Mouse (Mus musculus) hindbrain, embryonic 16.5 days (tissue): ENCODE results near the gene Eif2a. TPM values are rescaled to one million over a fixed set of nuclear protein-coding genes. Genes with fewer than 3 reads are reported as not detected.

ENCODE experiments used
- ATAC-seq: fragments of 200-750 bp; cut with Nextera tagmentation; 2 replicates; pipeline ENCODE4 v1.8.0; 2017; ENCODE audit warnings: moderate TSS enrichment, moderate library complexity
- H3K27ac ChIP-seq: fragments of 300-500 bp; sonication (generic); 2 replicates; pipeline ENCODE4 v1.5.1; 2014; ENCODE audit warnings: low read depth, mild to moderate bottlenecking, control low read depth, low read length, moderate library complexity
- H3K27me3 ChIP-seq: fragments of 300-500 bp; sonication (generic); replicated peaks from 2 replicates; pipeline ENCODE4 v1.6.1; 2014; ENCODE audit warnings: low read length; ENCODE audit not compliant: control insufficient read depth, insufficient read depth
- H3K36me3 ChIP-seq: fragments of 300-500 bp; sonication (generic); 2 replicates; pipeline ENCODE4 v1.6.1; 2014; ENCODE audit warnings: mild to moderate bottlenecking, low read length, moderate library complexity, mixed read lengths; ENCODE audit not compliant: control insufficient read depth, insufficient read depth
- H3K4me1 ChIP-seq: fragments of 300-500 bp; sonication (generic); 2 replicates; pipeline ENCODE4 v1.6.1; 2014; ENCODE audit warnings: low read depth, low read length; ENCODE audit not compliant: control insufficient read depth, insufficient read depth
- H3K4me2 ChIP-seq: fragments of 300-500 bp; sonication (generic); 2 replicates; pipeline ENCODE4 v1.6.1; 2014; ENCODE audit warnings: mild to moderate bottlenecking, low read length, control low read depth, moderate library complexity
- H3K4me3 ChIP-seq: fragments of 300-500 bp; sonication (generic); 2 replicates; pipeline ENCODE4 v1.5.1; 2014; ENCODE audit warnings: mild to moderate bottlenecking, low read length, control low read depth, moderate library complexity
- H3K9ac ChIP-seq: fragments of 300-500 bp; sonication (generic); 2 replicates; pipeline ENCODE4 v1.6.1; 2014; ENCODE audit warnings: low read depth, mild to moderate bottlenecking, control low read depth, low read length, moderate library complexity
- H3K9me3 ChIP-seq: fragments of 300-500 bp; sonication (generic); 2 replicates; pipeline ENCODE4 v1.6.1; 2014; ENCODE audit warnings: mild to moderate bottlenecking, low read length, moderate library complexity; ENCODE audit not compliant: control insufficient read depth
- WGBS: fragments of 180-500 bp; shearing (Covaris S2); extraction: QIAGEN DNeasy Blood & Tissue Kit; methylation state at CpG from one replicate; pipeline ENCODE4 v1.1.7; 2014; 5-methylcytosine and 5-hydroxymethylcytosine counted together
- polyA plus RNA-seq: library from polyadenylated mRNA; unstranded; fragments of >200 nt; fragmentation: Nextera tagmentation; extraction: Ambion mirVana; gene quantifications from 2 replicates; pipeline ENCODE4 v1.2.1, GENCODE M21; 2015

Gene Eif2a
- polyA plus RNA-seq, 1 experiment from 2014 or later: 32.6 TPM

GRCm38 (mm10) chr3:58517800-58518199 is 7.8 kb upstream of the Eif2a start:
- Histone ChIP-seq H3K4me3 (no peak overlapping the region), H3K27ac (no peak overlapping the region), H3K27me3 (no peaks in the 10 kb centered on the region), H3K4me2 (no peak overlapping the region), H3K9me3 (no peaks in the 10 kb centered on the region), H3K9ac (no peak overlapping the region), H3K4me1 (no peaks in the 10 kb centered on the region), H3K36me3 (peaks cover 9% of the 10 kb centered on the region)
- no peak for ATAC-seq
- 83% methylated on average over 5 of the region's 5 CpGs for WGBS

GRCm38 (mm10) chr3:58518962-58519361 is 6.7 kb upstream of the Eif2a start:
- 85% methylated on average over 2 of the region's 2 CpGs for WGBS
- Histone ChIP-seq H3K4me1 (peaks cover 2% of the 10 kb centered on the region), H3K4me2 (no peak overlapping the region), H3K27ac (no peak overlapping the region), H3K9ac (no peak overlapping the region), H3K27me3 (no peaks in the 10 kb centered on the region), H3K36me3 (peaks cover 12% of the 10 kb centered on the region), H3K9me3 (no peaks in the 10 kb centered on the region), H3K4me3 (no peak overlapping the region)
- ATAC-seq: no peak

- Histone ChIP-seq H3K9ac (no peak overlapping the region), H3K9me3 (no peaks in the 10 kb centered on the region), H3K4me2 (no peak overlapping the region), H3K27me3 (no peaks in the 10 kb centered on the region), H3K27ac (no peak overlapping the region), H3K4me3 (no peak overlapping the region), H3K36me3 (peaks cover 12% of the 10 kb centered on the region), H3K4me1 (peaks cover 8% of the 10 kb centered on the region)
- ATAC-seq: no peak
- WGBS: 59% methylated on average over 3 of the region's 3 CpGs
These were observed 6.1 kb upstream of the Eif2a start for GRCm38 (mm10) chr3:58519536-58519935.

- WGBS: 92% methylated on average over 6 of the region's 6 CpGs
- H3K27ac ChIP-seq: no peak overlapping the region
- H3K4me1 ChIP-seq: peaks cover 8% of the 10 kb centered on the region
- no peaks in the 10 kb centered on the region for H3K9me3 ChIP-seq
- no peak for ATAC-seq
- no peak overlapping the region for H3K9ac ChIP-seq
- H3K4me3 ChIP-seq: no peak overlapping the region
- no peak overlapping the region for H3K4me2 ChIP-seq
- peaks cover 12% of the 10 kb centered on the region for H3K36me3 ChIP-seq
- H3K27me3 ChIP-seq: no peaks in the 10 kb centered on the region
These were observed 5.3 kb upstream of the Eif2a start for GRCm38 (mm10) chr3:58520286-58520685.

- WGBS: 96% methylated on average over 2 of the region's 2 CpGs
- ATAC-seq: no peak
- Histone ChIP-seq H3K36me3 (peaks cover 12% of the 10 kb centered on the region), H3K9me3 (no peaks in the 10 kb centered on the region), H3K4me1 (peaks cover 8% of the 10 kb centered on the region), H3K4me3 (no peak overlapping the region), H3K9ac (no peak overlapping the region), H3K4me2 (no peak overlapping the region), H3K27me3 (no peaks in the 10 kb centered on the region), H3K27ac (no peak overlapping the region)
These were observed 4.3 kb upstream of the Eif2a start for GRCm38 (mm10) chr3:58521361-58521760.

- Histone ChIP-seq H3K4me1 (peaks cover 15% of the 10 kb centered on the region), H3K9me3 (no peaks in the 10 kb centered on the region), H3K27me3 (no peaks in the 10 kb centered on the region), H3K9ac (no peak overlapping the region), H3K36me3 (peaks cover 12% of the 10 kb centered on the region), H3K27ac (no peak overlapping the region), H3K4me2 (no peak overlapping the region), H3K4me3 (no peak overlapping the region)
- 94% methylated on average over 3 of the region's 3 CpGs for WGBS
- no peak for ATAC-seq
These were observed 2.2 kb upstream of the Eif2a start for GRCm38 (mm10) chr3:58523386-58523785.

- H3K27me3 ChIP-seq: no peaks in the 10 kb centered on the region
- no peak overlapping the region for H3K27ac ChIP-seq
- no peak for ATAC-seq
- peak overlapping the region; percentile 99 for H3K4me3 ChIP-seq
- H3K9ac ChIP-seq: peak overlapping the region; percentile 23; the same call in 1 of the 2 replicates
- peaks cover 15% of the 10 kb centered on the region for H3K4me1 ChIP-seq
- peak overlapping the region; percentile 73 for H3K4me2 ChIP-seq
- 67% methylated on average over 4 of the region's 4 CpGs for WGBS
- H3K9me3 ChIP-seq: no peaks in the 10 kb centered on the region
- peaks cover 12% of the 10 kb centered on the region for H3K36me3 ChIP-seq
These were observed 1.4 kb upstream of the Eif2a start for GRCm38 (mm10) chr3:58524246-58524645.

GRCm38 (mm10) chr3:58525166-58525565 is 455 bp upstream of the Eif2a start:
- Histone ChIP-seq H3K4me2 (peak overlapping the region; percentile 73), H3K27ac (peak overlapping the region; percentile 95), H3K4me3 (peak overlapping the region; percentile 99), H3K36me3 (peaks cover 12% of the 10 kb centered on the region), H3K4me1 (peaks cover 15% of the 10 kb centered on the region), H3K27me3 (no peaks in the 10 kb centered on the region), H3K9me3 (no peaks in the 10 kb centered on the region), H3K9ac (peak overlapping the region; percentile 97)
- ATAC-seq: no peak; the same call in 1 of the 2 replicates
- 0% methylated on average over 36 of the region's 40 CpGs for WGBS

GRCm38 (mm10) chr3:58526408-58526737 is 752 bp downstream of the Eif2a start:
- Histone ChIP-seq H3K9ac (peak overlapping the region; percentile 58), H3K9me3 (no peaks in the 10 kb centered on the region), H3K36me3 (peaks cover 7% of the 10 kb centered on the region), H3K27me3 (no peaks in the 10 kb centered on the region), H3K4me1 (peaks cover 15% of the 10 kb centered on the region), H3K4me3 (peak overlapping the region; percentile 99), H3K4me2 (peak overlapping the region; percentile 71), H3K27ac (peak overlapping the region; percentile 71; the same call in 1 of the 2 replicates)
- WGBS: 6% methylated on average over 4 of the region's 4 CpGs
- ATAC-seq: no peak

- WGBS: 93% methylated on average over 3 of the region's 3 CpGs
- Histone ChIP-seq H3K27ac (no peak overlapping the region), H3K9ac (no peak overlapping the region), H3K9me3 (no peaks in the 10 kb centered on the region), H3K4me3 (no peak overlapping the region), H3K36me3 (peaks cover 31% of the 10 kb centered on the region), H3K4me2 (no peak overlapping the region), H3K4me1 (no peaks in the 10 kb centered on the region), H3K27me3 (no peaks in the 10 kb centered on the region)
- no peak for ATAC-seq
These were observed 11.0 kb downstream of the Eif2a start for GRCm38 (mm10) chr3:58536573-58536972.
